Mouse (Mus musculus) left cerebral cortex, adult 18-20 months (tissue): ENCODE measurements around the gene Pagr1a. TPM values are rescaled to one million over a fixed set of nuclear protein-coding genes. Genes with fewer than 3 reads are reported as not detected.

Experiments used
- microRNA-seq, 2 experiments: library from miRNA; unstranded; fragments of <30 nt; microRNA quantifications; one replicate each; pipeline ENCODE4 v1.2.0; 2021
- total RNA-seq, 2 experiments: library from RNA; stranded (reverse); gene quantifications; 2 replicates each; pipeline ENCODE4 v1.2.3; 2021

The Pagr1a gene
- total RNA-seq, 2 experiments from 2014 or later: 18.7 to 35.6 TPM

Small RNAs within 50 kb of the gene (microRNA-seq; reads per million reads assigned to microRNA genes)
- 0 reads per million in 2 experiments for gene Gm44343

Other genes with a start within 250 kb of the Pagr1a start
- gene Ypel3, start 240.4 kb downstream of the Pagr1a start, total RNA-seq: 100 to 1,000 TPM; 282 to 325 TPM
- gene Tbx6, start 235.9 kb downstream of the Pagr1a start, total RNA-seq: under 1 TPM; 0.56 to 0.63 TPM
- gene Ppp4c, start 224.9 kb downstream of the Pagr1a start, total RNA-seq: 10 to 100 TPM; 48.3 to 48.5 TPM
- 10 to 100 TPM; 63.0 to 65.5 TPM for gene Fam57b, start 219.7 kb downstream of the Pagr1a start, total RNA-seq
- not detected for gene 4930451I11Rik, start 185.7 kb downstream of the Pagr1a start, total RNA-seq
- 10 to 100 TPM; 55.8 to 56.1 TPM for gene Doc2a, start 169.9 kb downstream of the Pagr1a start, total RNA-seq
- 10 to 100 TPM; 29.0 to 31.9 TPM for gene Hirip3, start 155.4 kb downstream of the Pagr1a start, total RNA-seq
- gene Ino80e, start 155.0 kb downstream of the Pagr1a start, total RNA-seq: 10 to 100 TPM; 54.0 to 54.6 TPM
- 100 to 1,000 TPM; 150 to 163 TPM for gene Taok2, start 132.6 kb downstream of the Pagr1a start, total RNA-seq
- 10 to 100 TPM; 19.6 to 23.3 TPM for gene Tmem219, start 94.4 kb downstream of the Pagr1a start, total RNA-seq
- gene Kctd13, start 88.5 kb downstream of the Pagr1a start, total RNA-seq: 100 to 1,000 TPM; 136 to 158 TPM
- gene Asphd1, start 67.8 kb downstream of the Pagr1a start, total RNA-seq: 10 to 100 TPM; 39.7 to 43.3 TPM
- 100 to 1,000 TPM; 407 to 416 TPM for gene Sez6l2, start 66.8 kb downstream of the Pagr1a start, total RNA-seq
- 100 to 1,000 TPM; 171 to 180 TPM for gene Cdipt, start 41.4 kb downstream of the Pagr1a start, total RNA-seq
- gene Cdiptos, start 41.3 kb downstream of the Pagr1a start, total RNA-seq: under 1 TPM in 1 of 2 experiments, not detected in 1; 0.45 TPM
- 1 to 10 TPM; 8.6 to 9.5 TPM for gene Mvp, start 2.7 kb downstream of the Pagr1a start, total RNA-seq
- gene Pagr1b, start 868 bp downstream of the Pagr1a start, total RNA-seq: not detected
- 10 to 100 TPM; 45.7 to 55.3 TPM for gene Gm42742, start 3.7 kb upstream of the Pagr1a start, total RNA-seq
- 100 to 1,000 TPM; 202 to 211 TPM for gene Prrt2, start 3.9 kb upstream of the Pagr1a start, total RNA-seq
- gene Maz, start 9.7 kb upstream of the Pagr1a start, total RNA-seq: 100 to 1,000 TPM; 205 to 207 TPM
- 1 to 10 TPM; 3.6 to 5.7 TPM for gene Kif22, start 25.1 kb upstream of the Pagr1a start, total RNA-seq
- not detected for gene Zg16, start 70.0 kb upstream of the Pagr1a start, total RNA-seq
- 1 to 10 TPM; 1.1 to 1.6 TPM for gene AI467606, start 74.0 kb upstream of the Pagr1a start, total RNA-seq
- gene Qprt, start 104.9 kb upstream of the Pagr1a start, total RNA-seq: under 1 TPM; 0.54 to 0.63 TPM
- gene Spn, start 120.5 kb upstream of the Pagr1a start, total RNA-seq: under 1 TPM; 0.09 to 0.16 TPM
- gene Cd2bp2, start 178.7 kb upstream of the Pagr1a start, total RNA-seq: 10 to 100 TPM; 88.0 to 90.2 TPM
- 10 to 100 TPM; 90.8 to 94.1 TPM for gene Tbc1d10b, start 191.1 kb upstream of the Pagr1a start, total RNA-seq
- gene Mylpf, start 191.5 kb upstream of the Pagr1a start, total RNA-seq: 1 to 10 TPM; 2.1 to 3.0 TPM
- 10 to 100 TPM; 21.3 to 22.1 TPM for gene Zfp553, start 215.7 kb upstream of the Pagr1a start, total RNA-seq
- 1 to 10 TPM; 4.4 to 4.5 TPM for gene Sept1, start 215.8 kb upstream of the Pagr1a start, total RNA-seq
- 10 to 100 TPM; 55.2 to 57.9 TPM for gene Zfp771, start 226.9 kb upstream of the Pagr1a start, total RNA-seq
- 10 to 100 TPM; 20.8 to 23.2 TPM for gene Dctpp1, start 243.4 kb upstream of the Pagr1a start, total RNA-seq